Mouse (Mus musculus): ENCODE data around the gene Olfr1293-ps. TPM values are rescaled to one million over a fixed set of nuclear protein-coding genes. Genes with fewer than 3 reads are reported as not detected.

Gene Olfr1293-ps
- total RNA-seq (2015) = not detected in 2 replicates
- not detected in 2 replicates for total RNA-seq (2017)

- no peak for ATAC-seq (ENCODE audit: poor library complexity, severe bottlenecking)
Observed at GRCm38 (mm10) chr2:111524903-111525302, at the start of gene Olfr1293-ps. Gene Olfr1293-ps, plus strand, starts transcription at chr2:111525203.

GRCm38 (mm10) chr2:111480519-111480918, 44.5 kb upstream of the Olfr1293-ps start, which contains the start of gene Olfr1289:
Gene Olfr1289, plus strand, starts transcription at chr2:111480819.
- no peak for ATAC-seq (ENCODE audit: poor library complexity, severe bottlenecking)

GRCm38 (mm10) chr2:111493729-111494128, 31.3 kb upstream of the Olfr1293-ps start, which contains the start of gene Olfr1290:
Gene Olfr1290, minus strand, starts transcription at chr2:111493829.
- ATAC-seq (ENCODE audit: poor library complexity, severe bottlenecking) = no peak

- no peak for ATAC-seq (ENCODE audit: poor library complexity, severe bottlenecking)
Observed at GRCm38 (mm10) chr2:111496880-111497279, 28.1 kb upstream of the Olfr1293-ps start, which contains the start of gene Olfr1291-ps1. Gene Olfr1291-ps1, plus strand, starts transcription at chr2:111497180.

- no peak for ATAC-seq (ENCODE audit: poor library complexity, severe bottlenecking)
Observed at GRCm38 (mm10) chr2:111517451-111517850, 7.6 kb upstream of the Olfr1293-ps start.

- ATAC-seq (ENCODE audit: poor library complexity, severe bottlenecking) = no peak
Observed at GRCm38 (mm10) chr2:111540191-111540590, 15.2 kb downstream of the Olfr1293-ps start, which contains the start of gene Olfr1294. Gene Olfr1294, minus strand, starts transcription at chr2:111540291.

- no peak for ATAC-seq (ENCODE audit: poor library complexity, severe bottlenecking)
Observed at GRCm38 (mm10) chr2:111569581-111569980, 44.6 kb downstream of the Olfr1293-ps start, which contains the start of gene Olfr1295. Gene Olfr1295, minus strand, starts transcription at chr2:111569681.

Other genes starting within 250 kb of the Olfr1293-ps start
- not detected in 2 replicates for gene Olfr1278, start 235.1 kb upstream of the Olfr1293-ps start, total RNA-seq (2015)
- gene Olfr1278, start 235.1 kb upstream of the Olfr1293-ps start, total RNA-seq (2017) = not detected in 2 replicates
- not detected in 2 replicates for gene Olfr1279, start 224.6 kb upstream of the Olfr1293-ps start, total RNA-seq (2015)
- not detected in 2 replicates for gene Olfr1279, start 224.6 kb upstream of the Olfr1293-ps start, total RNA-seq (2017)
- gene Olfr1280, start 211.2 kb upstream of the Olfr1293-ps start, total RNA-seq (2015) = not detected in 2 replicates
- not detected in 2 replicates for gene Olfr1280, start 211.2 kb upstream of the Olfr1293-ps start, total RNA-seq (2017)
- not detected in 2 replicates for gene Olfr1281, start 198.7 kb upstream of the Olfr1293-ps start, total RNA-seq (2015)
- gene Olfr1281, start 198.7 kb upstream of the Olfr1293-ps start, total RNA-seq (2017) = not detected in 2 replicates
- gene Olfr1282, start 189.1 kb upstream of the Olfr1293-ps start, total RNA-seq (2015) = not detected in 2 replicates
- gene Olfr1282, start 189.1 kb upstream of the Olfr1293-ps start, total RNA-seq (2017) = not detected in 2 replicates
- gene Olfr1283, start 158.4 kb upstream of the Olfr1293-ps start, total RNA-seq (2015) = not detected in 2 replicates
- not detected in 2 replicates for gene Olfr1283, start 158.4 kb upstream of the Olfr1293-ps start, total RNA-seq (2017)
- gene Olfr1284, start 149.7 kb upstream of the Olfr1293-ps start, total RNA-seq (2015) = not detected in 2 replicates
- gene Olfr1284, start 149.7 kb upstream of the Olfr1293-ps start, total RNA-seq (2017) = not detected in 2 replicates
- not detected in 2 replicates for gene Olfr1286, start 102.1 kb upstream of the Olfr1293-ps start, total RNA-seq (2015)
- gene Olfr1286, start 102.1 kb upstream of the Olfr1293-ps start, total RNA-seq (2017) = 0.18 TPM in 1 of 2 replicates, not detected in the other
- not detected in 2 replicates for gene Olfr1287, start 76.1 kb upstream of the Olfr1293-ps start, total RNA-seq (2015)
- gene Olfr1287, start 76.1 kb upstream of the Olfr1293-ps start, total RNA-seq (2017) = not detected in 2 replicates
- gene Olfr1288, start 51.1 kb upstream of the Olfr1293-ps start, total RNA-seq (2015) = not detected in 2 replicates
- not detected in 2 replicates for gene Olfr1288, start 51.1 kb upstream of the Olfr1293-ps start, total RNA-seq (2017)
- gene Olfr1289, start 44.4 kb upstream of the Olfr1293-ps start, total RNA-seq (2015) = not detected in 2 replicates
- not detected in 2 replicates for gene Olfr1289, start 44.4 kb upstream of the Olfr1293-ps start, total RNA-seq (2017)
- gene Olfr1290, start 31.4 kb upstream of the Olfr1293-ps start, total RNA-seq (2015) = not detected in 2 replicates
- not detected in 2 replicates for gene Olfr1290, start 31.4 kb upstream of the Olfr1293-ps start, total RNA-seq (2017)
- not detected in 2 replicates for gene Olfr1291-ps1, start 28.0 kb upstream of the Olfr1293-ps start, total RNA-seq (2015)
- gene Olfr1291-ps1, start 28.0 kb upstream of the Olfr1293-ps start, total RNA-seq (2017) = not detected in 2 replicates
- not detected in 2 replicates for gene Olfr1294, start 15.1 kb downstream of the Olfr1293-ps start, total RNA-seq (2015)
- gene Olfr1294, start 15.1 kb downstream of the Olfr1293-ps start, total RNA-seq (2017) = not detected in 2 replicates
- not detected in 2 replicates for gene Olfr1295, start 44.5 kb downstream of the Olfr1293-ps start, total RNA-seq (2015)
- gene Olfr1295, start 44.5 kb downstream of the Olfr1293-ps start, total RNA-seq (2017) = not detected in 2 replicates
- gene Olfr1297, start 101.3 kb downstream of the Olfr1293-ps start, total RNA-seq (2015) = not detected in 2 replicates
- not detected in 2 replicates for gene Olfr1297, start 101.3 kb downstream of the Olfr1293-ps start, total RNA-seq (2017)
- not detected in 2 replicates for gene Olfr1298, start 124.0 kb downstream of the Olfr1293-ps start, total RNA-seq (2015)
- not detected in 2 replicates for gene Olfr1298, start 124.0 kb downstream of the Olfr1293-ps start, total RNA-seq (2017)
- gene Olfr1299, start 136.2 kb downstream of the Olfr1293-ps start, total RNA-seq (2015) = not detected in 2 replicates
- gene Olfr1299, start 136.2 kb downstream of the Olfr1293-ps start, total RNA-seq (2017) = not detected in 2 replicates
- gene Olfr1301, start 225.8 kb downstream of the Olfr1293-ps start, total RNA-seq (2015) = not detected in 2 replicates
- not detected in 2 replicates for gene Olfr1301, start 225.8 kb downstream of the Olfr1293-ps start, total RNA-seq (2017)

All from megakaryocyte, adult 5-6 weeks (primary cell).